Mouse (Mus musculus) intestine, postnatal 0 days (tissue): ENCODE data around the gene Ctdnep1. TPM values are rescaled to one million over a fixed set of nuclear protein-coding genes. Genes with fewer than 3 reads are reported as not detected.

Experiments used
- ATAC-seq: fragments of 200-750 bp; cut with Nextera tagmentation; 2 replicates; pipeline ENCODE4 v1.8.0; 2017; ENCODE audit warnings: mild to moderate bottlenecking, moderate TSS enrichment, moderate library complexity
- H3K27ac ChIP-seq: fragments of 300-500 bp; sonication (generic); 2 replicates; pipeline ENCODE4 v1.5.1; 2014; ENCODE audit warnings: mild to moderate bottlenecking, low read depth, low read length, moderate library complexity
- H3K27me3 ChIP-seq: fragments of 300-500 bp; sonication (generic); replicated peaks from 2 replicates; pipeline ENCODE4 v1.6.1; 2014; ENCODE audit warnings: low read length, mixed read lengths; ENCODE audit not compliant: control insufficient read depth, insufficient read depth
- H3K36me3 ChIP-seq: fragments of 300-500 bp; sonication (generic); 2 replicates; pipeline ENCODE4 v1.6.1; 2014; ENCODE audit warnings: mild to moderate bottlenecking, moderate library complexity; ENCODE audit not compliant: control insufficient read depth, insufficient read depth
- H3K4me1 ChIP-seq: fragments of 300-500 bp; sonication (generic); replicated peaks from 2 replicates; pipeline ENCODE4 v1.6.1; 2014; ENCODE audit warnings: antibody characterized with exemption, low read length, mixed read lengths; ENCODE audit not compliant: control insufficient read depth, insufficient read depth
- H3K4me2 ChIP-seq: fragments of 300-500 bp; sonication (generic); replicated peaks from 2 replicates; pipeline ENCODE4 v1.6.1; 2014; ENCODE audit warnings: low read depth, mild to moderate bottlenecking, moderate library complexity
- H3K4me3 ChIP-seq: fragments of 300-500 bp; sonication (generic); 2 replicates; pipeline ENCODE4 v1.5.1; 2014; ENCODE audit warnings: low read depth, low read length
- H3K9ac ChIP-seq: fragments of 300-500 bp; sonication (generic); 2 replicates; pipeline ENCODE4 v1.6.1; 2014; ENCODE audit warnings: mild to moderate bottlenecking, low read depth, low read length
- H3K9me3 ChIP-seq: fragments of 300-500 bp; sonication (generic); 2 replicates; pipeline ENCODE4 v1.6.1; 2016; ENCODE audit warnings: mixed run types; ENCODE audit not compliant: control insufficient read depth
- CTCF ChIP-seq: sonication (generic); IDR thresholded peaks from 2 replicates; pipeline ENCODE4 v1.5.1; 2016; ENCODE audit warnings: low read depth, mild to moderate bottlenecking, control low read depth, antibody characterized with exemption, moderate library complexity
- WGBS: fragments of 180-500 bp; shearing (Covaris S2); extraction: QIAGEN DNeasy Blood & Tissue Kit; methylation state at CpG from one replicate; pipeline ENCODE4 v1.1.7; 2014; 5-methylcytosine and 5-hydroxymethylcytosine counted together
- polyA plus RNA-seq: library from polyadenylated mRNA; unstranded; fragments of >200 nt; fragmentation: Nextera tagmentation; extraction: Ambion mirVana; gene quantifications from 2 replicates; pipeline ENCODE4 v1.2.1, GENCODE M21; 2015

Ctdnep1 gene
- polyA plus RNA-seq, 1 experiment from 2014 or later, result 23.2 TPM

GRCm38 (mm10) chr11:69976271-69976670, 4.7 kb upstream of the Ctdnep1 start:
- H3K27me3 ChIP-seq, result no peaks in the 10 kb centered on the region
- ATAC-seq, result no peak
- H3K4me3 ChIP-seq, result no peak overlapping the region
- H3K9me3 ChIP-seq, result no peaks in the 10 kb centered on the region
- WGBS, result 76% methylated on average over 4 of the region's 4 CpGs
- H3K4me1 ChIP-seq, result no peaks in the 10 kb centered on the region
- no peak overlapping the region for H3K9ac ChIP-seq
- H3K36me3 ChIP-seq, result peaks cover 42% of the 10 kb centered on the region
- no peak overlapping the region for H3K27ac ChIP-seq
- no peak for TF ChIP-seq CTCF
- no peak overlapping the region for H3K4me2 ChIP-seq

GRCm38 (mm10) chr11:69979827-69980195, 1.1 kb upstream of the Ctdnep1 start:
- Histone ChIP-seq H3K36me3 (peaks cover 30% of the 10 kb centered on the region), H3K27ac (peak overlapping the region; percentile 99), H3K27me3 (no peaks in the 10 kb centered on the region), H3K9ac (peak overlapping the region; percentile 70), H3K4me3 (peak overlapping the region; percentile 93), H3K4me2 (peak overlapping the region; percentile 92), H3K9me3 (no peaks in the 10 kb centered on the region), H3K4me1 (no peaks in the 10 kb centered on the region)
- ATAC-seq, result no peak; the same call in 1 of the 2 replicates
- no peak for TF ChIP-seq CTCF
- WGBS, result under 1% methylated on average over 16 of the region's 16 CpGs

- Histone ChIP-seq H3K9me3 (no peaks in the 10 kb centered on the region), H3K27ac (peak overlapping the region; percentile 99), H3K36me3 (peaks cover 30% of the 10 kb centered on the region), H3K4me3 (peak overlapping the region; percentile 93), H3K9ac (peak overlapping the region; percentile 95), H3K4me2 (peak overlapping the region; percentile 92), H3K4me1 (no peaks in the 10 kb centered on the region), H3K27me3 (no peaks in the 10 kb centered on the region)
- under 1% methylated on average over 33 of the region's 60 CpGs for WGBS
- TF ChIP-seq CTCF, result no peak
- peak; percentile 94 for ATAC-seq
Measured at GRCm38 (mm10) chr11:69980196-69981140, 488 bp upstream of the Ctdnep1 start.

- H3K9ac ChIP-seq, result peak within 1 kb of the TSS; percentile 95
- H3K36me3 ChIP-seq, result peaks cover 36% of the 10 kb centered on the region
- peak within 1 kb of the TSS; percentile 99 for H3K27ac ChIP-seq
- peak within 1 kb of the TSS; percentile 93 for H3K4me3 ChIP-seq
- TF ChIP-seq CTCF, result no peak
- H3K4me2 ChIP-seq, result peak within 1 kb of the TSS; percentile 92
- no peaks in the 10 kb centered on the region for H3K27me3 ChIP-seq
- H3K9me3 ChIP-seq, result no peaks in the 10 kb centered on the region
- ATAC-seq, result no peak
- WGBS, result 37% methylated on average over 8 of the region's 8 CpGs
- no peaks in the 10 kb centered on the region for H3K4me1 ChIP-seq
Measured at GRCm38 (mm10) chr11:69982225-69982624, 1.3 kb downstream of the Ctdnep1 start, which contains the start of gene Elp5. Elp5 (minus strand) TSS chr11:69982517.

GRCm38 (mm10) chr11:69982877-69983276, 1.9 kb downstream of the Ctdnep1 start:
- WGBS, result 19% methylated on average over 5 of the region's 5 CpGs
- Histone ChIP-seq H3K9me3 (no peaks in the 10 kb centered on the region), H3K4me3 (no peak overlapping the region), H3K36me3 (peaks cover 41% of the 10 kb centered on the region), H3K4me2 (peak overlapping the region; percentile 92), H3K27ac (no peak overlapping the region), H3K9ac (0 out of 2 replicates have a peak overlapping the region, but pooled peaks have one; percentile 18), H3K4me1 (no peaks in the 10 kb centered on the region), H3K27me3 (no peaks in the 10 kb centered on the region)
- no peak for ATAC-seq
- TF ChIP-seq CTCF, result no peak

GRCm38 (mm10) chr11:69983377-69983776, 2.4 kb downstream of the Ctdnep1 start:
- H3K4me1 ChIP-seq, result no peaks in the 10 kb centered on the region
- no peak overlapping the region for H3K4me2 ChIP-seq
- H3K27me3 ChIP-seq, result no peaks in the 10 kb centered on the region
- H3K9me3 ChIP-seq, result no peaks in the 10 kb centered on the region
- H3K4me3 ChIP-seq, result no peak overlapping the region
- 77% methylated on average over 4 of the region's 4 CpGs for WGBS
- peaks cover 41% of the 10 kb centered on the region for H3K36me3 ChIP-seq
- H3K9ac ChIP-seq, result no peak overlapping the region
- no peak for TF ChIP-seq CTCF
- ATAC-seq, result no peak
- H3K27ac ChIP-seq, result no peak overlapping the region
